Mouse (Mus musculus): ENCODE data around the gene Defb43.

Defb43 gene

DNA sequence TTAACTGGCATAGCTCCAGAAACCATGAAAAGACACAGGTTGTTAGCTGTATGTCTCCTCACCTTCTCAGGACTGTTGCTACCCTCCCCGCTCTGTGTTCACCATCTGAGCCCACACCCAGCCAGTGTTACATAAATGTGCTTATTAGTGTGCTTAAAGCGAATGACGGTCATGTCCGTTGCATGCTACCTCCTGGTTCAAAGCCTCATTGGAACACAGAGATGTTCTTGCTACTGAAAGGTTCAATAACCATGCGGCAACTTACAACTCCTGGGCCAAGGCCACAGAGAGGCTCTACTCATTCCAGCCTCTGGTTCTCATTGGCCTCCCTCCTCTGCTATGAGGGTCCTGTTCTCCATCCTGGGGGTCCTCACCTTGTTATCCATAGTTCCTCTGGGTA lies at the start of gene Defb43:
TSS of gene Defb43 (plus strand) at position 301 of the 400 bp plus-strand sequence.
- DNase-seq, result no peak

DNA sequence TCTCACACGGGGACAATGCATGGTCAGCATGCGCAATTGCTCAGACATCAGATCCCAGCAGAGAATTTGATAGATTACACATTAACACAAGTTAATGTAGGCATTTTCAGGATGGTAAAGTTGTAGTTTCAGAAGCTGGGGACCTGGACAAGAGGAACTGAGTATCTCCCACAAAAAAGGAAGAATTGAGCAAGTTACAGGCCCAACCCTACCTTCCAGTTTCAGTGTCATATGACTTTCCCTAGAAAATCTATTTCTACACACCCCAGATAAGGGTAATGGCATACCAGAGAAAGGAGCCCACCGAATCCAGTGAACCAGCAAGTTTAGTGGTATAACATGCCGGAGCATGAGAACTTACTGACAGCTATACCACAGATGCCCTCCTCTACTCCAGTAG lies 47.9 kb upstream of the Defb43 start:
- DNase-seq, result no peak

DNA sequence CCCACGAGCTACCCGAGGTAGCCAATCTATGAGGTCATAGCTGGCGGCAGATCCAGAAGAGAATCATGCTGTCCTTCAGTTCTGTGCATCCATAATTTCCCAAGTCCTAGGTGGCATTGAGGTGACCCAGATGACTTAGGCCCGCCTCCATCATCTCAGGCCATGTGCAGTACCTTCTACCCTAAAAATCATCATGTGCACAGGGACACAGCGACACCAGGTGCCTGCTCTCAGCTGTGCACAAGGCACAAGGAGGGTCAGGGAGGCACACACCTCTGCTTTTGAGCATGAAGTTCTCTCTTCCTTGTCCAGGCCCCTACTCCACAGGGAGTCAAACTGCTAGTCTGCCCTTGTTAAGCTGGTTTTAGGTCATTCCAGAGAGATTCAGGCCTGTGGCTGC lies 46.2 kb upstream of the Defb43 start:
- DNase-seq, result no peak

DNA sequence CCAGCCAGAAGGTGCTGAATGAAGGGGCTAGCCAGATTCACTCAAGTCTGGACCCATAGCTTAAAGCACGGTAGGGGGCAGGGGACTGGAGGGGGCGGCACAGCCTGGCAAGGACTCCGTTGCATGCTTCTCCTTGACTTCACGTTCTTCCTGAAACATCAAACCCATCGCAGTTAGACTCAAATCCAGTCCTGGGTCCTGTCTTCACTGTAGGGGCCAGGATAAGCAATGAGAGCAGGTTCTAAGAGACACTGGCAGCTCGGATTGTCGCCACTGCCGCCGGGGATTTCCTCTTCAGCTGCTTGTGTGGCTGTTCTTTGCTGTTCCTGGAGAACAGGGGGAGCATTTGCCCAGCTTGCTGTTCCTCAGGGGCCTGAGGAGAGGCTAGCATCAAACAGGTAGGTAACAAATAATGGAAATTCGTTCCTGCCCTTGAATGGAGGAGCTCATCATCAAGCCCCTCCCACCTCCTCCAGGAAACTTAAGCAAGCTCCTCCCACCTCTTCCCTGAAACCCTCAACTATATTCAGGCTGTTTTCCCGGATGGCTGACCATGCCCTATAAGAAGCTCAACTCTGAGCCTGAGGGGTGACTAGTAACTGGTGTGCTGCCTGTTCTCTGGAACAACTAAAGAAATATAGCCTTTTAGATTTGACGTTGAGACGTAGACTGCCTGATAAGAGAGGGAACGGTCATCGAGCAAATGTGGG lies 45.6 kb upstream of the Defb43 start:
- DNase-seq, result peak in 1 of 2 experiments; percentile 33

DNA sequence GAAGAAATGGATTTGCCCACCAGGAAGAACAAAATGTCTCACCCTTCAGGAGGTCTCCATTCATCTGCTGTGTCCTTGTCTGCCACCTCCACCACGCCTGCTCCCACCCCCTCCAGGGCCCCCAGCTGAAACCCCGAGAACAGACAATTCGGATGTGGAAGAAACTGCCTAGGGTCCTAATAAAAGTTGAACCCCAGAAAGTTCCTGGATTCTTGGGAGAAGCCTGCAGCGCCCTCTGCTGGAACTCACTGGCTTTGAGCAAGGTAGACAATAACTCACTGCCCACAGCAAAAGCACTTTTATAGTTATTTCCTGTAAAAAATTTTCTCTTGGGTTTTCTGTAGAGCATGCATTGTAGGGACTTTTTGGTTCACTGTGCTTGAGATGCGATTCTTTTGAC lies 36.5 kb upstream of the Defb43 start:
- DNase-seq, result peak; percentile 59

DNA sequence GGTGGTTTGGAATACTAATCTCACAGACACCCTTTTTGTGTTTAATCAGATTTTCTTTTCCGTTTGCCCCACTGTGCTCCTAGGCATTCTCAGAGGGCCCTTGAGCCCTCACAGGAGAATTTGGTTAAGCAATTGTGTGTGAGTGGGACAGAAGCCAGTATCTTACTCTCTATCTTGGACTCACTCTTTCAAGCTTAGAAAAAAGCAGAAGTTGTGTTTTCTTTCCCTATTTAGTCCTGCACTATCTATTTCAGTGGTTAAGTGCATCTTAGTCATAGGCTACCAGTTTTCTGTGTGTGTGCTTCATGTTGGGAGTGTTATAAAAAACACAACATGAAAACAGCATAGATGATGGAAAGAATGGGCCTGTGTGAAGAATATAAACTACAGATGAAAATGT lies 31.8 kb upstream of the Defb43 start:
- no peak for DNase-seq

DNA sequence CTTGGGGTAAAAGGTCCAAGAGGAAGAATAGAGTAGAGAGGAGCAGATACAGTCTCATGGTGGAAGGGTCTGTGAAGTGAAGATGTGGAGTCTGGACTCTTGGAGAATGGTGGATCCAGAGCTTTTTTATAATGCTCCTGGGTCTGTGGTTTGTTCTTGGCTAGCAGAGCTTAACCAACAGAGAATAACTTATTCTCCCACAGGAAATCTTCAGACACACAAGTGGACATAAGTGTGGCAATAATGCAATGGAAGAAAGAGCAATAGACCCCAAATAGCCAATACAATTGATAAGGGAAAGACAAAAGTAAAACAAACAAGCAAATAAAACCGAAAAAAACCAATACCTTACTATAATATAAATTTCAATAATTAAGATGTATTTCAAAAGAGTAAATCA lies 27.2 kb upstream of the Defb43 start, which contains the start of gene Defb48:
TSS of gene Defb48 (minus strand) at position 101 of the 400 bp plus-strand sequence.
- no peak for DNase-seq

DNA sequence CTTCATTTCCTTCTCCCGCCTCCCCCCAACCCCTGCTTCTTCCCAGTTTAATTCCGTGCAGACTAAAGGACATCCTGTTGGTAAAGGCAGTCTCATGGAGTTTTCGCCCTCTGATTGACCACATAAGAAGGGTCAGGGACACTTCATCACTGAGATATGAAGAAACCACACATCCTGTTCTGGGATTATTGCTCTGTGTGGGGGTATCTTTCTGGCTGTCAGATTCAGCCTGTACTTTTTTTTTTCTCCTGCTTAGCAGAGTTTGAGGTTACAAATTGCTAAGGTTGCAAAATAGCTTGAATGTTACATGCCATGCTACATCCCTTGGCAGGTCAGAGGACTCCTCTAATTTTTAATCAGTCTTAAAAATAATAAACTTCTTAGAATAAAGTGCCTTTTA lies 20.3 kb upstream of the Defb43 start:
- DNase-seq, result no peak

DNA sequence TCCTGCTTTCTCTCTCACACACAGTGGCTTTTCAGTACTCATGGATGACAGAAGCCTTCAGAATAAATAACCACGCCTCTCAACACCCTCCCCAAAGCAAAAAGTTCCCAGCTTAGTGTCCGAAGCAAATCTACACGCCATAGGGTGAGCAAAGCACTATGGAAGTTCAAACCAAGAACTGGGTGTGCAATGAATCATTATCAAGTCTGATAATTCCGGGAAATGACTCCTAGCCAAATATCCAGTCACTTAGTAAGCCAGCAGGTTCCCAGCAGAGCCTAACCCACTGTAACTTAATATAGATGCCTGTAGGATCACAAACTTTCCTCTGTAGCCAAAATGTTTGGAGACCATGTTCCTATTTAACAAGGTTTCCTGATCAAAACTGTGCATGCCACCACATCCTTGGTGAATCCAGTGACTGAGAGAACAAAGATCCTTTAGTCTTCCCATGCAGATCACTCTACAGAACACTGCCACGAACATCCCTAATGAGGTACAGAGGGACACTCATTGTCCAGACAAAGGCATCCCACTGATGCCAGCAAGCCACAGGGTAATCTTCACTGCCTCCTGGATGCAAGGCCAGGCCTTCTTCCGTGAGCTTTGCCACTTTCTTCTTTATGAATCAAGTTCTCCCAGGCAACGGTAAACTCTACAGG lies 19.6 kb upstream of the Defb43 start:
- no peak for DNase-seq

DNA sequence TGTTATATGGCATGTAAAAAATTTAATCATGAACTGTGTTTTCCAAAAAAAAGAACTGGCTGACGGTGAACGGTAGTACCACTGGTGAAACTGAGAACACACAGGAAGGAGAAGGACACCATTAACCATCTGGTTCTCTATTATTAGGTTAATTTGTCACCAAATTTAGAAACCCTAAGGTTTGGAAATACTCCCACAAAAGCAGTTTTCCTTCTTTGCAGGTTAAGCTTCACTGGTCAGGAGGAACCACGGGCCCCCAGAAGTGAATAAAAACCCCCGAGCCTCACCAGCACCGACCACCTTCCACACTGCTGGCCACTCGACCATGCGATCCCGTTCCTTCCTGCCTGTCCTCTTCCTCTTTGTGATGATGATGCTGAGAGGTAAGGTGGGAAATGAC lies 13.8 kb upstream of the Defb43 start, which contains the start of gene Defb47:
TSS of gene Defb47 (plus strand) at position 301 of the 400 bp plus-strand sequence.
- no peak for DNase-seq

DNA sequence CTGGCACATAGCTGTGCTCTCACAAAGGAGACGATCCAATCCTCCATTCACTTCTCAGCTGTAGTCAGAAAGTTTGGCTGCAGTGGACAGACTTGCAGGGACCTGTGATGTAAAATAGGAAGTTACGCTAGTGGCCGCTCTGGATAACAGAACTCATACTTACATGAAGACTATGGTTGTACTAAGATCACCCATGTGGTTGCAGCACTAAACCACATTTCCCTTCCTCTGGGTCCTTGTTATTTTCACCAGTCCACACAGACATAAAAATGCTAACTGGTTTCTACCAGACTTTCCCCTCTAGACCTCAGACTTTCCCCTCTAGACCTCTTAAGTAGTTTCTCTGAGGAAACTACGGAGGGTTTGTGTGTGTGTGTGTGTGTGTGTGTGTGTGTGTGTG lies 12.6 kb upstream of the Defb43 start:
- no peak for DNase-seq

DNA sequence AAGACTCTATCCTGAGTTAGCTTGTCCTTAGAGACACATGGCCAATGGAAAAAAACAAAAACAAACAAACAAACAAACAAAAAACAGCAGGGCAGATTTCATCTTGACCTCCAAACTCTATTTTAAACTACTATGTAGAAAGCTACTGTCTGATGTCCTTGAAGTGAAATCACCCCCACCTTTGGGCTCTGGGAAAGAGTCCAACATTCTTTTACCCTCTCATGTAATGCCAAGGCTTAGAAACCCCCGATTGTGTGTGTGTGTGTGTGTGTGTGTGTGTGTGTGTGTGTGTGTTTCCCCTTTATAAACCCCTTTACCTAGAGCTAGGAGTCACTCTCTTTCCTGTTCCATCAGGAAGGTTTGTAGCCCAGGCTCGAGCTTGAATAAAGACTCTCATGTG lies 9.0 kb upstream of the Defb43 start:
- DNase-seq, result no peak

DNA sequence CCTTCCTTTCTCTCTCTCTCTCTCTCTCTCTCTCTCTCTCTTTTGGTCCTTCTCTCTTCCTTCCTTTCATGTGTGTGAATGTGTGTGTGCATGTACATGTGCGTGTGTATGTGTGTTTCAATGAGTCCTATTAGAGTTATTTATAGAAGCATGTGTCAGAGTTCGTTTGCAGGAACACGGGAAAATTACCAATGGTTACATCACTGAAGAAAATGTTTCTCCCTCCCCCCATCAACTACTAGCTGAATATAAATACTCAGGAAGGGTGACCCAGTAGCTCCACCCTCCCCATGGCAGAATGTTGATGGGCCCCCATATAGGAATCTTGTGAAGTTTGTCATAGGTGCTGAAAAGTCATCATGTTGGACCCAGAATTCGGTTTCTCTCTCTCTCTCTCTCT lies 1.5 kb downstream of the Defb43 start:
- DNase-seq, result no peak

DNA sequence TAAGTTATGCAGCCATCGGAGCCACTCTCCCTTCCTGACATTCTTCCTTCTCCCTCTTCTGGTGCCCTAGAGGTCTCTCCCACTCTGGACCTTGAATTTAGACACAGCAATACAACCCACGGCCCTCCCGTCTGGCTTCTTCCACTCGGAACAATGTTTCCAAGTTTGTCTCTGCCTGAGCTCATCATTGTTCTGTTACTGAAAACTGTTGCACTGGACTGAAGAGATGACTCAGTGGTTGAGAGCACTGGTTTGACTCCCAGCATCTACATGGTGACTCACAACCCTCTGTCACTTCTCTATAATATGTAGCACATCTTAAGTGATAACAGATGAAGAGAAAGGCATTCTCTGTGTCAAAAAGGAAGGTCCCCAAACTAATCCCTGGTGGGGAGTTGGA lies 3.1 kb downstream of the Defb43 start:
- DNase-seq, result no peak

DNA sequence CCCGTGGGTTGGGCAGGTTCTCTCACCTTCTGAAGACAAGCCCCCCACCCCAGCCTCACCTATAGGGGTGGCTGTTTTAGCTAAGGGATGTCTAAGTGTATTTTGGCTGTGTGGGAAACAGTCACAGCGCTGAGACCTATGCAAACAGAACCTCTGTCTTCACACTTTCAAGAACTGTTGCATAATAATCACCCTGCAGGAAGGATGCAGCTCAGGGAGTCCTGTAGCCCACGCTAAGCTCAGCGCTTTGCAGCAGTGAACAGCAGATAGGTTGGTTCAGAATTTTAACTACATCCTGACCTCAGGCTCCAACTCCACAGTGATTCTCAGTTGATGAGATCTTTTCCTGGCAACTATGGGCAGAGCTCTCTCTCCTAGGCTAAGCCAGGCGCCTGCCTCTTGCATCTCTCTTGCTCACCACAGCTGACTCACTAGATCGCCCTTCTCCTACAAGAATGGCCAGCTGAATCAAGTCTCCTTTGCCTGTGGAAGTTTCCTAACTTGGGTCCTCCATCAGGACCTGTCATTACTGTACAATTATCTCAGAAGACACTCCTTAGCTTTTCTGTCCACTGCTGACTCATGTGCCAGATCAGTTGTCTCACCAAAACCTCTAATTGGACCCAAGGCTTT lies 9.1 kb downstream of the Defb43 start:
- no peak for DNase-seq

DNA sequence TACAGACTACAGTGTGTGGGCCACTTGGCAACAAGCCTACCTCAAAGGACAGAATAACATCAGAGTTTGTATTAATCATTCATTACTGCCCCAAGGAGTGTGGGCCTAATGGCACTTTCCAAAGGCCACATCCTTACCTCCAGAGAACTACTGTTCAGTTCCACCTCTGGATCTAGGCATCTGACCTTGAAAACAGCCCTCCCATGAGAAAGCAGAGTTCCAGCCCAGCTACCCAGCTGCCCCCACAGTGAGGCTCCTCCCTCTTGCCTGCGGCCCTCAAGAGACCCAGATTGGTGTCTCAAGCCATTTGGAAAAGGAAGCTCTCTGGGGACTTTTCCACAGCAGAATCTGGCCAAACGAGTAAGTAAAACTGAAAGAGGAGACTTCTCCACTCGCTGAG lies 35.1 kb downstream of the Defb43 start, which contains the start of gene Defb42:
TSS of gene Defb42 (plus strand) at position 301 of the 400 bp plus-strand sequence.
- no peak for DNase-seq

DNA sequence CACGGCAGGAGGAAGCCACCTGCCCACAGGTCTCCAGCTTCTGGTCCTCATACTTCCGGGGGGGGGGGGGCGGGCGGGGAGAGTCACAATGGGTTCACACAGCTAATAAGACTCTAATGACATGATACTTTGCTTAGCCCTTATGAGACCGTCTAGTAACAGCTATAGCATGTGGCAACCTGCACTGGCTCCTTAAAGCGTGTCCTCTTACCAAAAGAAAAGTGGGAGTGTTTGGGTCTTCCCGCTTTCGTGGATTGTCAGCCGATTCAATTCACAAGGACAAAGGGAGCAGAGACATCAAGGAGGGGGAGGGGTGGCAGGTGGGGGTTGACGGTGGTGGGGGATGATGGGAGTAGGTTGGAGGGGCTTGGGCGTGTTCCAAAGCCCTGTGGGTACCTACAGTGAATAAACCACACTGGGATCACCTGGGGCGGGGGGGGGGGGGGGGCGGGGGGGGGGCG lies 38.4 kb downstream of the Defb43 start, which contains the start of gene Defb30:
TSS of gene Defb30 (minus strand) at position 51 of the 461 bp plus-strand sequence.
- no peak for DNase-seq

DNA sequence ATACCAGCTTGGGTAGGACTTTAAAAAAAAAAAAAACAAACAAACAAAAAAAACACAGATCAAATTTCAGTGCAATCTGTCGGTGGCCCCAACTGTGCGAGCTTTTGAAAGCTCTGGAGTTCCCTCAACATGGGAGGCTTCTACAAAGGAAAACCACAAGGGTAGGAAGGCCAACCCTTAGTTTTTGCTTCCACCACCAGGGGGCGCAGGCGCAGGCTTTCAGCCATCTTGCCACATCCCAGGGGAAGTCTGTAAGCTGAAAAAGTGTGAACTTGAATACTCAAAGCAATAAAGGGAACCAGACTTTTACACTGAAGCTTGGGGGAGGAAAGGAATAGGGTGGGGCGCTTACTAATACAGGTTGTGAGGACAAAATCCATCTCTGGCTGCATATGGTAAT lies 39.2 kb downstream of the Defb43 start:
- DNase-seq, result peak; percentile 56 to 65

DNA sequence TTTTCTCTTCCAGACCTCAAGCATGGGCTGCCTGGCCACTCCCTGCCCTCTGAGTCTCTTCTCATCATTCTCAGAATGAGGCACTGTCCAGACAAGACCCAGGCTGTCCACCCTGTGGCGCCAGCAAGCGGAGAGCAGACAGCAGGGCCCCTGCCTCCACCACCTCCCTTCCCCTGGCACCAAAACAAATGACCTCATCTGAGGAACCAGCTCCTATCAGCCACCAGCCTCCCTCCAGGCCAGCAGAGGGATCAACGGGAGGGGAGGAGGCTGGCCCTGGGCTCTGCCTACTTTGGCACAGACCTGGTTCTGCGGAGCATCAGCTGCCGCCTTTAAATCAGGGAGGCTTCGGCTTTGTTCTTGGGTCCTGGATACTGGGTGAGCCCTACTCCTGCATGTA lies 43.2 kb downstream of the Defb43 start:
- peak; percentile 80 to 89 for DNase-seq

DNA sequence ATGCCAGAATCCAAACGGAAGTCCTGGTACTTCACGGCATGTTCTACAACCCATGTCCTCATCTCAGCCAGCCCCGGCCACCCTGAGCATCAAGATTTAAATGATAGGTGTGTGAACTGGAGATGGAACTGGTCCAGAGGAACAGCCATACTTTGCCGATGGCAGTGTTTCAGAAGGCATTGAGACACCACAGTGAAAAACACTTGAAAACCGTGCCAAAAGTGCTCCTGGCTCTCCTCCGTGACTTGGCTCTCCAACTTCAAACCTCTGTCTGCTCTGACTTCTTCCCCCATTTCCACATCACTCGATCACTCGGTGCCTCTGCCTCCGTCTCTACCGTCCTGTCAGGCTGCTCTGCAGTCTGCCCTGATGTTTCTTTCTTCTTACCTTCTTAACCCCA lies 48.8 kb downstream of the Defb43 start:
- no peak for DNase-seq

DNA sequence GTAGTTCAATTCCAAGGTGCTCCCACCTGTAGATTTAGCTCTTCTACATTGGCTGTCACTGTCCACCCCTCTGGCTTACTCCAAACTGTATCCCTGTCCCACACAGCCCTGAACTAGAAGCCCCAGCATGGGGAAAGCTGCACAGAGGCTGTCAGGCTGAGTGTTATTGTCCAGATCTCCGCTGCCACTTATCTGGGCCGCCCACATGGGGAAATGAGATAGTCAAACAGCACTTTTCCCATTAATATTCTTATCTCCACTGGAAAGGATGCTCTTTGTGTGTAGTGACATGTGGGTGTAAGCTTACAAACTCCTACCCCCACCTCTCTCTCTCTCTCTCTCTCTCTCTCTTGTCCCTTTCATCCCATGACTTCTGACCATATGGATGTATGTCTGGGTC lies 50.6 kb downstream of the Defb43 start:
- no peak for DNase-seq

DNA sequence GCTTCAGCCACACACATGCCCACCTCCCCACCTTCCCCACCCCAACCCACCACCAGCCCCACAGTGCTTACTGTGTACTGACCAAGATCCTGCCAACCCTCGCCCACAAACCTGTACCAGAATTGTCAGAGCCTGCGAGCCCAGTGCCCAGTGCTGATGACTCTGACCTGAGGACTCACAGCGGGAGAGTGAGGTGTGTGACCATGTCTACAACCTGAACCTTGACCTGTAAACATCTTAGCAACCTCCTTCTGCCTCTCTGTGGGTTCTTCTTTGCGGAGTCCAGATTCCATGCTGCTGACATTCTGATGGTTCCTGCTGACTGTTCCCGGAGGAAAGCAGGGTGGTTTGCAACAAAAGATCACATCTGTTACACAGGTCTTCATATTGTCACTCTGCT lies 53.8 kb downstream of the Defb43 start:
- no peak for DNase-seq

DNA sequence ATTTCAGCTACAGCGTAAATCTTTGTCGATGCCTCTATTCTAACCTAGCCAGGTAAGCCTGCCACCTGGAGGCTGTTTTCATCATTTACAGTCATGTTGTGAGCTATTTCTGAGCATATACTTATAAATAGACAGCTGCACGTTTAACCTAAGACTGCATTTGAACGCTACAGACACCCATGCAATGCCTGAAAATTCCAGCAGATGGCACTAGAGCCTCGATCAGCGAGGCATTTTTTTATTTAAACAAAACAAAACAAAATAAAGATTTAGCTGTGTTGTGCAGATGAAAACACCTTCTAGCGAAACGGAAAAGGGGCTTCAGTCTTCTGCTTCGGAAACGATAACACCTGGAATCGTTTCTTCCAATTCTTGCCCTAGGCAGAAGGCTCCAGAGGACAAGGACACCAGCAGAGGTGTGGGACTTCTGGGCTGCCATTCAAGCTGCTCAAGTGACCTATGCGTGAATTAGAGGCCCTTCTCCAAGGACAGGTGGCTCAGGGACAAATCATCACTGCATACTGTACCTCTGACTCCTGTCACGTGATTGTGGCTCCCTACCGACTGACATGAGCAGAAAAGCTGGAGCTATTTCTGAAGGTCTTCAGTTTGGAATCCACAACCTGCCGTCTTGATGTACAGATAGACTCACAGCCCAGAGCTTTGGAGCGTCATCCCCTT lies 55.2 kb downstream of the Defb43 start:
- peak; percentile 34 to 52 for DNase-seq
